Mouse (Mus musculus) lung, adult 2 months (tissue): ENCODE measurements around the gene Ten1. TPM values are rescaled to one million over a fixed set of nuclear protein-coding genes. Genes with fewer than 3 reads are reported as not detected.
A peak's percentile ranks its signal among the peaks of the same experiment; 100 is the strongest.

Source experiments
- DNase-seq: peaks from one replicate; pipeline ENCODE4 v3.0.0; 2022
- H3K4me1 ChIP-seq: fragments of 200-500 bp; 2 replicates; pipeline ENCODE4 v1.6.1; 2011; ENCODE audit warnings: low read length; ENCODE audit not compliant: control insufficient read depth, insufficient read depth
- H3K4me3 ChIP-seq: fragments of 200-500 bp; replicated peaks from 2 replicates; pipeline ENCODE3; 2011; ENCODE audit warnings: low read depth, mild to moderate bottlenecking, control low read depth, low read length; ENCODE audit errors: extremely low read depth
- CTCF ChIP-seq: fragments of 200-500 bp; IDR thresholded peaks from 2 replicates; pipeline ENCODE4 v1.5.1; 2011; ENCODE audit warnings: mild to moderate bottlenecking, low read length, control low read depth; ENCODE audit not compliant: insufficient read depth
- POLR2A ChIP-seq: fragments of 200-500 bp; IDR thresholded peaks from 2 replicates; pipeline ENCODE4 v1.6.1; 2011; ENCODE audit warnings: low read depth, mild to moderate bottlenecking, control low read depth, low read length, borderline replicate concordance; ENCODE audit errors: extremely low read depth
- WGBS: fragments of 180-500 bp; shearing (Covaris S2); methylation state at CpG from one replicate; pipeline ENCODE4 v1.1.7; 2018; 5-methylcytosine and 5-hydroxymethylcytosine counted together
- polyA plus RNA-seq: library from polyadenylated mRNA; depleted of rRNA; stranded (reverse); fragments of >200 nt; gene quantifications from 2 replicates; pipeline ENCODE4 v1.2.3, GENCODE M21; 2012

The Ten1 gene
- polyA plus RNA-seq, 1 experiment = 29.3 TPM

- DNase-seq = no peak
- no peak overlapping the region for H3K4me3 ChIP-seq
- no peak for TF ChIP-seq POLR2A
- TF ChIP-seq CTCF = no peak
- H3K4me1 ChIP-seq = peaks cover 1% of the 10 kb centered on the region
- WGBS = 82% methylated on average over 6 of the region's 6 CpGs
Measured at GRCm38 (mm10) chr11:116212847-116213246, 14.2 kb downstream of the Ten1 start.

GRCm38 (mm10) chr11:116213877-116214510, 15.3 kb downstream of the Ten1 start:
- WGBS = 64% methylated on average over 13 of the region's 13 CpGs
- Histone ChIP-seq H3K4me3 (no peak overlapping the region), H3K4me1 (peaks cover 8% of the 10 kb centered on the region)
- no peak for DNase-seq
- TF ChIP-seq POLR2A (no peak), CTCF (no peak)

- TF ChIP-seq CTCF (no peak), POLR2A (no peak)
- DNase-seq = no peak
- Histone ChIP-seq H3K4me1 (peaks cover 15% of the 10 kb centered on the region), H3K4me3 (no peak overlapping the region)
- 88% methylated on average over 7 of the region's 7 CpGs for WGBS
Measured at GRCm38 (mm10) chr11:116215181-116215580, 16.5 kb downstream of the Ten1 start.

GRCm38 (mm10) chr11:116215991-116216390, 17.3 kb downstream of the Ten1 start:
- Histone ChIP-seq H3K4me3 (no peak overlapping the region), H3K4me1 (peaks cover 15% of the 10 kb centered on the region)
- WGBS = 88% methylated on average over 6 of the region's 6 CpGs
- DNase-seq = no peak
- no peak for TF ChIP-seq POLR2A
- no peak for TF ChIP-seq CTCF

- no peak for DNase-seq
- 72% methylated on average over 11 of the region's 11 CpGs for WGBS
- no peak overlapping the region for H3K4me3 ChIP-seq
- TF ChIP-seq POLR2A = no peak
- no peak for TF ChIP-seq CTCF
- H3K4me1 ChIP-seq = peaks cover 15% of the 10 kb centered on the region
Measured at GRCm38 (mm10) chr11:116216549-116216948, 17.9 kb downstream of the Ten1 start.

- H3K4me3 ChIP-seq = no peak overlapping the region
- no peak for DNase-seq
- no peak for TF ChIP-seq POLR2A
- no peak for TF ChIP-seq CTCF
- WGBS = 14% methylated on average over 2 of the region's 2 CpGs
- peaks cover 15% of the 10 kb centered on the region for H3K4me1 ChIP-seq
Measured at GRCm38 (mm10) chr11:116218263-116218662, 19.6 kb downstream of the Ten1 start.

- H3K4me3 ChIP-seq = no peak overlapping the region
- peak; percentile 90 for DNase-seq
- 14% methylated on average over 7 of the region's 7 CpGs for WGBS
- H3K4me1 ChIP-seq = peaks cover 15% of the 10 kb centered on the region
- no peak for TF ChIP-seq POLR2A
- no peak for TF ChIP-seq CTCF
Measured at GRCm38 (mm10) chr11:116218737-116219400, 20.2 kb downstream of the Ten1 start.

GRCm38 (mm10) chr11:116219885-116220284, 21.2 kb downstream of the Ten1 start:
- DNase-seq = peak; percentile 70
- WGBS = 26% methylated on average over 4 of the region's 4 CpGs
- TF ChIP-seq CTCF (peak; percentile 73), POLR2A (no peak)
- Histone ChIP-seq H3K4me3 (no peak overlapping the region), H3K4me1 (peaks cover 15% of the 10 kb centered on the region)

- WGBS = 22% methylated on average over 53 of the region's 53 CpGs
- H3K4me1 ChIP-seq = peaks cover 15% of the 10 kb centered on the region
- no peak for TF ChIP-seq CTCF
- no peak for TF ChIP-seq POLR2A
- no peak for DNase-seq
- H3K4me3 ChIP-seq = peak overlapping the region; percentile 33
Measured at GRCm38 (mm10) chr11:116221931-116222739, 23.5 kb downstream of the Ten1 start.
